Mouse (Mus musculus) mouse embryonic stem cell (cell line): ENCODE measurements at regions not wholly inside any gene's neighbourhood (a gene's known extent, or its start where the extent isn't known, plus 50 kb on each side); places are given as distances from the start of the nearest gene placed in this dataset.

ENCODE experiments used
- in situ Hi-C, 2 experiments: fragments of 300-500 bp; cut with MboI; formaldehyde crosslinking; loops; 1 replicate in 1 of 2; 3 replicates in 1 of 2; pipeline ENCODE4 v1.14.3; 2019 to 2020; ENCODE audit warnings: low sequenced_read_pairs in 2 of 2, low pct_unique_long_range_greater_than_20kb in 1 of 2, mixed read lengths in 1 of 2; ENCODE audit not compliant: unreplicated experiment in 1 of 2

GRCm38 (mm10) chr8:89229144-89229543, 185.2 kb upstream of the Sall1 start:
- in situ Hi-C loops, result no loop called here

GRCm38 (mm10) chr8:89220870-89221269, 176.9 kb upstream of the Sall1 start:
- in situ Hi-C loops, result no loop called here

GRCm38 (mm10) chr8:89220381-89220780, 176.4 kb upstream of the Sall1 start:
- in situ Hi-C loops, result no loop called here

- in situ Hi-C loops, result no loop called here
These were observed 175.2 kb upstream of the Sall1 start for GRCm38 (mm10) chr8:89219156-89219555.

GRCm38 (mm10) chr8:89217689-89218088, 173.7 kb upstream of the Sall1 start:
- in situ Hi-C loops, result no loop called here

- in situ Hi-C loops, result no loop called here
These were observed 168.0 kb upstream of the Sall1 start for GRCm38 (mm10) chr8:89211931-89212330.

GRCm38 (mm10) chr8:89210684-89211083, 166.7 kb upstream of the Sall1 start:
- in situ Hi-C loops, result no loop called here

- in situ Hi-C loops, result no loop called here
These were observed 163.9 kb upstream of the Sall1 start for GRCm38 (mm10) chr8:89207891-89208290.

GRCm38 (mm10) chr8:89202484-89203096, 158.6 kb upstream of the Sall1 start:
- in situ Hi-C loops, result no loop called here

GRCm38 (mm10) chr8:89200301-89200700, 156.3 kb upstream of the Sall1 start:
- in situ Hi-C loops, result no loop called here

- in situ Hi-C loops, result no loop called here
These were observed 141.4 kb upstream of the Sall1 start for GRCm38 (mm10) chr8:89185314-89185713.

GRCm38 (mm10) chr8:89175631-89176030, 131.7 kb upstream of the Sall1 start:
- in situ Hi-C loops, result no loop called here

- in situ Hi-C loops, result no loop called here
These were observed 127.6 kb upstream of the Sall1 start for GRCm38 (mm10) chr8:89171561-89171960.

- in situ Hi-C loops, result no loop called here
These were observed 125.5 kb upstream of the Sall1 start for GRCm38 (mm10) chr8:89169484-89169883.

- in situ Hi-C loops, result no loop called here
These were observed 123.1 kb upstream of the Sall1 start for GRCm38 (mm10) chr8:89167026-89167425.

- in situ Hi-C loops, result no loop called here
These were observed 112.9 kb upstream of the Sall1 start for GRCm38 (mm10) chr8:89156909-89157308.

GRCm38 (mm10) chr8:89153605-89154004, 109.6 kb upstream of the Sall1 start:
- in situ Hi-C loops, result no loop called here

GRCm38 (mm10) chr8:89152867-89153595, 109.1 kb upstream of the Sall1 start:
- in situ Hi-C loops, result no loop called here

GRCm38 (mm10) chr8:89152331-89152730, 108.4 kb upstream of the Sall1 start:
- in situ Hi-C loops, result no loop called here

GRCm38 (mm10) chr8:89150952-89151351, 107.0 kb upstream of the Sall1 start:
- in situ Hi-C loops, result no loop called here
